Mouse (Mus musculus): ENCODE data around the gene Gm29133. TPM values are rescaled to one million over a fixed set of nuclear protein-coding genes. Genes with fewer than 3 reads are reported as not detected.
A peak's percentile ranks its signal among the peaks of the same experiment; 100 is the strongest.

The Gm29133 gene
- total and polyA plus RNA-seq, 2 experiments from 2014 or later: not detected

- ATAC-seq (ENCODE audit: insufficient read depth, low read depth): no peak
- H3K4me1 ChIP-seq (ENCODE audit: control insufficient read depth, insufficient read depth): no peaks in the 10 kb centered on the region
- no peaks in the 10 kb centered on the region for H3K36me3 ChIP-seq (replicated peaks; ENCODE audit: control insufficient read depth, insufficient read depth, low read length)
- no peak for TF ChIP-seq EP300 (IDR thresholded peaks at IDR 0.05; ENCODE audit: low read depth)
- no peak for TF ChIP-seq CTCF (IDR thresholded peaks at IDR 0.05; ENCODE audit: low read depth)
- no peak for DNase-seq (ENCODE audit: low spot score)
- H3K9me3 ChIP-seq (replicated peaks; ENCODE audit: control insufficient read depth, low read length): no peaks in the 10 kb centered on the region
- no peak overlapping the region for H3K4me2 ChIP-seq (ENCODE audit: low read depth, low read length)
- no peak overlapping the region for H3K9ac ChIP-seq (replicated peaks; ENCODE audit: low read depth, low read length)
- no peaks in the 10 kb centered on the region for H3K27me3 ChIP-seq (ENCODE audit: control insufficient read depth, insufficient read depth, low read length)
- no peak overlapping the region for H3K4me3 ChIP-seq (ENCODE audit: low read depth, low read length)
- H3K27ac ChIP-seq (ENCODE audit: low read depth): no peak overlapping the region
Measured at GRCm38 (mm10) chr3:75808001-75808400, 60.0 kb downstream of the Gm29133 start.

GRCm38 (mm10) chr3:75823934-75824333 is 75.9 kb downstream of the Gm29133 start:
- Histone ChIP-seq H3K9ac (replicated peaks; ENCODE audit: low read depth, low read length) (no peak overlapping the region), H3K4me1 (ENCODE audit: control insufficient read depth, insufficient read depth) (no peaks in the 10 kb centered on the region), H3K27ac (ENCODE audit: low read depth) (no peak overlapping the region), H3K36me3 (replicated peaks; ENCODE audit: control insufficient read depth, insufficient read depth, low read length) (no peaks in the 10 kb centered on the region), H3K27me3 (ENCODE audit: control insufficient read depth, insufficient read depth, low read length) (no peaks in the 10 kb centered on the region), H3K4me2 (ENCODE audit: low read depth, low read length) (no peak overlapping the region), H3K9me3 (replicated peaks; ENCODE audit: control insufficient read depth, low read length) (no peaks in the 10 kb centered on the region), H3K4me3 (ENCODE audit: low read depth, low read length) (no peak overlapping the region)
- ATAC-seq (ENCODE audit: insufficient read depth, low read depth) (no peak), DNase-seq (ENCODE audit: low spot score) (no peak)
- TF ChIP-seq CTCF (IDR thresholded peaks at IDR 0.05; ENCODE audit: low read depth) (no peak), EP300 (IDR thresholded peaks at IDR 0.05; ENCODE audit: low read depth) (no peak)
- 80% methylated on average over 1 of the region's 1 CpGs for WGBS

- 52% methylated on average over 1 of the region's 1 CpGs for WGBS
- no peaks in the 10 kb centered on the region for H3K36me3 ChIP-seq (replicated peaks; ENCODE audit: control insufficient read depth, insufficient read depth, low read length)
- H3K27ac ChIP-seq (ENCODE audit: low read depth): no peak overlapping the region
- no peak overlapping the region for H3K9ac ChIP-seq (replicated peaks; ENCODE audit: low read depth, low read length)
- DNase-seq (ENCODE audit: low spot score) (no peak), ATAC-seq (ENCODE audit: insufficient read depth, low read depth) (no peak)
- H3K4me3 ChIP-seq (ENCODE audit: low read depth, low read length): no peak overlapping the region
- no peaks in the 10 kb centered on the region for H3K27me3 ChIP-seq (ENCODE audit: control insufficient read depth, insufficient read depth, low read length)
- H3K4me2 ChIP-seq (ENCODE audit: low read depth, low read length): no peak overlapping the region
- no peaks in the 10 kb centered on the region for H3K9me3 ChIP-seq (replicated peaks; ENCODE audit: control insufficient read depth, low read length)
- no peaks in the 10 kb centered on the region for H3K4me1 ChIP-seq (ENCODE audit: control insufficient read depth, insufficient read depth)
- no peak for TF ChIP-seq EP300 (IDR thresholded peaks at IDR 0.05; ENCODE audit: low read depth)
- no peak for TF ChIP-seq CTCF (IDR thresholded peaks at IDR 0.05; ENCODE audit: low read depth)
Measured at GRCm38 (mm10) chr3:75824458-75824857, 76.5 kb downstream of the Gm29133 start.

- no peak overlapping the region for H3K27ac ChIP-seq (ENCODE audit: low read depth)
- H3K9me3 ChIP-seq (replicated peaks; ENCODE audit: control insufficient read depth, low read length): no peaks in the 10 kb centered on the region
- no peaks in the 10 kb centered on the region for H3K27me3 ChIP-seq (ENCODE audit: control insufficient read depth, insufficient read depth, low read length)
- 78% methylated on average over 2 of the region's 2 CpGs for WGBS
- no peak for TF ChIP-seq EP300 (IDR thresholded peaks at IDR 0.05; ENCODE audit: low read depth)
- no peak for TF ChIP-seq CTCF (IDR thresholded peaks at IDR 0.05; ENCODE audit: low read depth)
- H3K36me3 ChIP-seq (replicated peaks; ENCODE audit: control insufficient read depth, insufficient read depth, low read length): no peaks in the 10 kb centered on the region
- no peak overlapping the region for H3K9ac ChIP-seq (replicated peaks; ENCODE audit: low read depth, low read length)
- DNase-seq (ENCODE audit: low spot score) (no peak), ATAC-seq (ENCODE audit: insufficient read depth, low read depth) (no peak)
- H3K4me1 ChIP-seq (ENCODE audit: control insufficient read depth, insufficient read depth): no peaks in the 10 kb centered on the region
- no peak overlapping the region for H3K4me2 ChIP-seq (ENCODE audit: low read depth, low read length)
- H3K4me3 ChIP-seq (ENCODE audit: low read depth, low read length): no peak overlapping the region
Measured at GRCm38 (mm10) chr3:75834827-75835226, 86.8 kb downstream of the Gm29133 start.

GRCm38 (mm10) chr3:75835286-75835967 is 87.4 kb downstream of the Gm29133 start:
- Histone ChIP-seq H3K36me3 (replicated peaks; ENCODE audit: control insufficient read depth, insufficient read depth, low read length) (no peaks in the 10 kb centered on the region), H3K9ac (replicated peaks; ENCODE audit: low read depth, low read length) (no peak overlapping the region), H3K9me3 (replicated peaks; ENCODE audit: control insufficient read depth, low read length) (no peaks in the 10 kb centered on the region), H3K4me3 (ENCODE audit: low read depth, low read length) (no peak overlapping the region), H3K4me2 (ENCODE audit: low read depth, low read length) (no peak overlapping the region), H3K27ac (ENCODE audit: low read depth) (no peak overlapping the region), H3K4me1 (ENCODE audit: control insufficient read depth, insufficient read depth) (no peaks in the 10 kb centered on the region), H3K27me3 (ENCODE audit: control insufficient read depth, insufficient read depth, low read length) (no peaks in the 10 kb centered on the region)
- peak; percentile 39; the same call in 1 of the 2 replicates for ATAC-seq (ENCODE audit: insufficient read depth, low read depth)
- DNase-seq (ENCODE audit: low spot score): peak; percentile 14
- TF ChIP-seq CTCF (IDR thresholded peaks at IDR 0.05; ENCODE audit: low read depth) (no peak), EP300 (IDR thresholded peaks at IDR 0.05; ENCODE audit: low read depth) (no peak)
- 60% methylated on average over 5 of the region's 5 CpGs for WGBS

Other genes starting within 250 kb of the Gm29133 start
- gene Pdcd10, start 191.3 kb upstream of the Gm29133 start, total RNA-seq (2014; rRNA removed; ENCODE audit: low replicate concordance): 42.1 and 46.1 TPM in 2 replicates
- 51.3 and 54.2 TPM in 2 replicates for gene Pdcd10, start 191.3 kb upstream of the Gm29133 start, polyA plus RNA-seq (2015; fragmentation: Nextera tagmentation; extraction: Ambion mirVana)
- 1.8 and 7.5 TPM in 2 replicates for gene Serpini1, start 190.7 kb upstream of the Gm29133 start, total RNA-seq (2014; rRNA removed; ENCODE audit: low replicate concordance)
- 3.7 and 3.8 TPM in 2 replicates for gene Serpini1, start 190.7 kb upstream of the Gm29133 start, polyA plus RNA-seq (2015; fragmentation: Nextera tagmentation; extraction: Ambion mirVana)
- 20.2 and 48.5 TPM in 2 replicates for gene Golim4, start 208.8 kb downstream of the Gm29133 start, total RNA-seq (2014; rRNA removed; ENCODE audit: low replicate concordance)
- gene Golim4, start 208.8 kb downstream of the Gm29133 start, polyA plus RNA-seq (2015; fragmentation: Nextera tagmentation; extraction: Ambion mirVana): 24.5 and 24.7 TPM in 2 replicates

Measured in heart, postnatal 0 days (tissue).